Mouse (Mus musculus): ENCODE data around the gene Bcl9. TPM values are rescaled to one million over a fixed set of nuclear protein-coding genes. Genes with fewer than 3 reads are reported as not detected.

The Bcl9 gene
- polyA plus RNA-seq, 1 experiment from 2014 or later = 59.8 TPM

DNA sequence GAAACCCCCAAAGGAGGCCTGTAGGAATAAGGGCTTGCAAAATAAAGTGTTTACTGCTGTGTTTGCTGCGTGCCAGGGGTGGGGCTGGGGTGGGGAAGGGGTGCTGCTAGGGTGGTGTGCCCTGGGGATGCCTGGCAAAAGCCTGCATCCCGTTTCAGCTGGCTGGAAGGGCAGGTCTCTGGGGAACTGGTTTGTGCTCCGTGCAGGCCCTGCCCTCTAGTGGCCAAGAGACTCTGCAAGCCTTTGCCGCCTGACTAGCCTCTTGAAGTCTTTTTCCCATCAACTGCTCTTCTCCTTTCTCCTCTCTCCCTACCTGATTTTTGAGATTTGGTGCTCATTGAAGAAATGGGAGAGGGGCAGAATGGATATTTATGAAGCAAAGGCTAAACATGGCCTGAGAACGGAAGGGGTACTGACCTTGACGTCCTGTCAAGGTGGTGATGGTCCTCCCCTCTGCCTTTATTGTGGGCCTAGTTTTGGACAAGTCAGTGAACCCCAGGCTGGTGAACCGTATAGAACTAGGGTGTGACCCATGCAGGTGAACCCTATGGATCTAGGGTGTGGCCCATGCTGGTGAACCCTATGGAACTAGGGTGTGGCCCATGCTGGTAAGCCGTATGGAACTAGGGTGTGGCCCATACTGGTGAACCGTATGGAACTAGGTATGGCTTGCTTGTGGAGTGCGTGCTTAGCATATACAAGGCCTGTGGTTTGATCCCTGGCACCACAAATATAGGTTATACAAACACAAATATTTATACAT, 112.4 kb downstream of the Bcl9 start:
- 40% methylated on average over 10 of the region's 10 CpGs for WGBS
- H3K27ac ChIP-seq (ENCODE audit: low read depth, low read length) = no peak overlapping the region

DNA sequence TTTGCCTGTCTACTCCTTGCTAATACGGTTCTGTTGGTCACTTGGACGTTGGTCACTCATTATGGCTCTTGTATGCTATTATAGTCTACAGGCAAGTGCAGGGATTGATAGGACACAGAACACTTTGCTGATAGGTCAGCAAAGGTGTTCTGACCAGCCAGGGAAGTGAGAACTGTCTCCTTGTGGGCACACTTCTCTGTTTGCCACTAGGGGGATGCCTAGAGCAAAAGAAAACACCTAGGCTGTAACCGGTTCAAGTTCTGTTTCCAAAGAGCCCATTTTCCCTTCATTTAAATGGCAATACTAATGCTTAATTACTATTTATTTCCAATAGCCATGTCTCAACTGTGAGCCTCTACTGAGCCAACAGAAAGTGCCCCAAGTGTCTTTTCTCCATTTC, 113.9 kb downstream of the Bcl9 start:
- DNase-seq (ENCODE audit: low spot score, missing footprints) (no peak), ATAC-seq (ENCODE audit: low FRiP score) (no peak)
- H3K4me1 ChIP-seq (ENCODE audit: control insufficient read depth, insufficient read depth, low read length) = no peaks in the 10 kb centered on the region
- no peaks in the 10 kb centered on the region for H3K36me3 ChIP-seq (ENCODE audit: control insufficient read depth, insufficient read depth, low read length)
- no peaks in the 10 kb centered on the region for H3K27me3 ChIP-seq (ENCODE audit: control insufficient read depth, insufficient read depth, low read length)
- no peak overlapping the region for H3K4me3 ChIP-seq (ENCODE audit: low read depth, low read length)
- H3K9me3 ChIP-seq (ENCODE audit: control insufficient read depth, low read length) = no peaks in the 10 kb centered on the region
- H3K4me2 ChIP-seq = no peak overlapping the region
- WGBS = 35% methylated on average over 3 of the region's 3 CpGs
- no peak overlapping the region for H3K27ac ChIP-seq (ENCODE audit: low read depth, low read length)
- H3K9ac ChIP-seq (ENCODE audit: low read length) = no peak overlapping the region

More for the DNA sequence above, 112.4 kb downstream of the Bcl9 start:
- DNase-seq (ENCODE audit: low spot score, missing footprints) = peak; percentile 92
- H3K36me3 ChIP-seq (ENCODE audit: control insufficient read depth, insufficient read depth, low read length) = no peaks in the 10 kb centered on the region
- H3K4me1 ChIP-seq (ENCODE audit: control insufficient read depth, insufficient read depth, low read length) = no peaks in the 10 kb centered on the region
- ATAC-seq (ENCODE audit: low FRiP score) = peak; percentile 62; the same call in 1 of the 2 replicates
- no peak overlapping the region for H3K4me2 ChIP-seq
- no peaks in the 10 kb centered on the region for H3K9me3 ChIP-seq (ENCODE audit: control insufficient read depth, low read length)
- no peak overlapping the region for H3K9ac ChIP-seq (ENCODE audit: low read length)
- H3K27me3 ChIP-seq (ENCODE audit: control insufficient read depth, insufficient read depth, low read length) = no peaks in the 10 kb centered on the region
- H3K4me3 ChIP-seq (ENCODE audit: low read depth, low read length) = no peak overlapping the region

DNA sequence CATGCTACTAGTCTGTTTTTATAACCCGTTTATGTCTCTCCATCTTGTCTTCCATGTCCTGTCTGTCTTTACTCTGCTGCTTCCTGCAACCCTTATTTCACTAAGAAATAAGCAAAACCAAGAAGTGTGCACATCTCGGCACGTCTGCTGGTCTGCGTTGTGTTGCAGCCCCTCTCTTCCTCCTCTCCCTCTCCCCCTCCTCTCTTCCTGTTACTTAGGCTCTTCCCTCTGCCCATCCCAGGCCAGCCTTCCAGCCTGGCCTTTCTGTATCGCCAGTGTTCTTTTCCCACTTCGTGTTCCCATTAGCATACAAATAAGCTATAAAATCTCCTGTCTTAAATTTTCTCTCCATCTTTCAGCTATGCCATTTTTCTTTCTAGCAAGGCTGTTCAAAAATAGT, 117.2 kb downstream of the Bcl9 start:
- Histone ChIP-seq H3K36me3 (ENCODE audit: control insufficient read depth, insufficient read depth, low read length) (no peaks in the 10 kb centered on the region), H3K9ac (ENCODE audit: low read length) (no peak overlapping the region), H3K4me1 (ENCODE audit: control insufficient read depth, insufficient read depth, low read length) (no peaks in the 10 kb centered on the region), H3K27ac (ENCODE audit: low read depth, low read length) (no peak overlapping the region), H3K27me3 (ENCODE audit: control insufficient read depth, insufficient read depth, low read length) (no peaks in the 10 kb centered on the region), H3K4me2 (no peak overlapping the region), H3K4me3 (ENCODE audit: low read depth, low read length) (no peak overlapping the region), H3K9me3 (ENCODE audit: control insufficient read depth, low read length) (no peaks in the 10 kb centered on the region)
- 67% methylated on average over 6 of the region's 6 CpGs for WGBS
- ATAC-seq (ENCODE audit: low FRiP score) = no peak
- DNase-seq (ENCODE audit: low spot score, missing footprints) = no peak

DNA sequence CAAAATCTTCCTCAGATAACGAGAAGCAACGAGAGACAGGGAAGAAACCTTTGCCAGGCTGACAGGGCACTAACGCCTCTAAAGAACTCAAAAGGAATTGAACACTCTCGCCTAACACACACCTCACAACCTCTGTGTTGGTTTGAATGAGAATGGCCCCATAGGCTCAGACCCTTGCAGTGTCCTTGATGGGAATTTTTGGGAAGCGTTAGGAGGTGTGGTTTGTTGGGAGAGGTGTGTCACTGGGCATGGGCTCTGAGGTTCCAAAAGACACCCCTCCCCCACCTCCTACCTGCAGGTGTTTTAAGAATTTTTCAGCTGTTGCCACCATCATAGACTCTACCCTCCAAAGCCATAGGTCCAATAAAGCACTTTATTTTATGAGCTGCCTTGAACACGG, 118.8 kb downstream of the Bcl9 start:
- WGBS = 85% methylated on average over 6 of the region's 6 CpGs
- DNase-seq (ENCODE audit: low spot score, missing footprints) = no peak
- no peak overlapping the region for H3K4me2 ChIP-seq

DNA sequence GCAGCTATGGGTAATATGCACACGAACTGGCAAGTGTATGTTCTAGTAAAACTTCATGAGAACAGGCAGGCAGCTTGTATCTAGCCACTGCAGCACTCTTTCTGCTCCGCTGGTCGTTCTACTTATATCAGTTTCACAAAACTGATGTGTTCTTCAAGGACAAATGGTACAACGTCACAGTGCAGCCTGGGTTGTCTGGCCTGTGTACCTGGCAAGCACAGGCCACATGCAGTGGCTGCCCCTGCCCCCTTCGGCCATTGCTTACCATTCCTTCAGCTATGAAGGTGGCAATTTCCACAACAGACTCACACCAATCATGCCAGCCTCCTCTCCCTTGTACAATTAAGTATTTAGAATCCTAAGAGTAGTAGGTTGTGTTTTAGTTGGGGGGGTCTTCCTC, 125.1 kb downstream of the Bcl9 start:
- 86% methylated on average over 5 of the region's 5 CpGs for WGBS
- ATAC-seq (ENCODE audit: low FRiP score) (no peak), DNase-seq (ENCODE audit: low spot score, missing footprints) (no peak)
- H3K27me3 ChIP-seq (ENCODE audit: control insufficient read depth, insufficient read depth, low read length) = no peaks in the 10 kb centered on the region
- no peak overlapping the region for H3K4me2 ChIP-seq
- no peak overlapping the region for H3K9ac ChIP-seq (ENCODE audit: low read length)
- no peak overlapping the region for H3K27ac ChIP-seq (ENCODE audit: low read depth, low read length)
- H3K36me3 ChIP-seq (ENCODE audit: control insufficient read depth, insufficient read depth, low read length) = no peaks in the 10 kb centered on the region
- H3K9me3 ChIP-seq (ENCODE audit: control insufficient read depth, low read length) = no peaks in the 10 kb centered on the region
- no peak overlapping the region for H3K4me3 ChIP-seq (ENCODE audit: low read depth, low read length)
- H3K4me1 ChIP-seq (ENCODE audit: control insufficient read depth, insufficient read depth, low read length) = no peaks in the 10 kb centered on the region

More for the DNA sequence above, 118.8 kb downstream of the Bcl9 start:
- Histone ChIP-seq H3K36me3 (ENCODE audit: control insufficient read depth, insufficient read depth, low read length) (no peaks in the 10 kb centered on the region), H3K4me1 (ENCODE audit: control insufficient read depth, insufficient read depth, low read length) (no peaks in the 10 kb centered on the region), H3K9me3 (ENCODE audit: control insufficient read depth, low read length) (no peaks in the 10 kb centered on the region), H3K27ac (ENCODE audit: low read depth, low read length) (no peak overlapping the region), H3K9ac (ENCODE audit: low read length) (no peak overlapping the region), H3K4me3 (ENCODE audit: low read depth, low read length) (no peak overlapping the region), H3K27me3 (ENCODE audit: control insufficient read depth, insufficient read depth, low read length) (no peaks in the 10 kb centered on the region)
- ATAC-seq (ENCODE audit: low FRiP score) = no peak

DNA sequence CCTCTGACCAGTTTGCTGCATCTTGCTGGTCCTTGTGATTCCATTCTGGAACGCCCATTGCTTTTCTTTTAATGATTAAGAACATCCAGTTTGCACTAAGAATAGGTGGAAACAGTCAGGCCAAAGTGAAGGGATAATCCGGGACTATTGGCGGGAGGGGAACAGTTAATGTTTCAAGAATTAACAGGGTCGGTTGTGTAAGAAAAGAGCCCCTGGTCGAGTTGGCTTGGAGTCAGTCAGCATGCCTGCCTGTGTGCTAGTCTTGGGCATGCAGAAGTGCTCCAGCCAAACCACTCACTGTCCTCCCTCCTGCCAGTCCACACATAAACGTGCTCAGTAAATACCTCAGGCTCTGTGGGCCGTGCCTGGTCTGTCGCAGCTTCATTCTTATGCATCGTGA, 125.5 kb downstream of the Bcl9 start:
- Histone ChIP-seq H3K27ac (ENCODE audit: low read depth, low read length) (no peak overlapping the region), H3K9ac (ENCODE audit: low read length) (no peak overlapping the region), H3K27me3 (ENCODE audit: control insufficient read depth, insufficient read depth, low read length) (no peaks in the 10 kb centered on the region), H3K4me3 (ENCODE audit: low read depth, low read length) (no peak overlapping the region), H3K4me2 (no peak overlapping the region), H3K9me3 (ENCODE audit: control insufficient read depth, low read length) (no peaks in the 10 kb centered on the region), H3K36me3 (ENCODE audit: control insufficient read depth, insufficient read depth, low read length) (no peaks in the 10 kb centered on the region), H3K4me1 (ENCODE audit: control insufficient read depth, insufficient read depth, low read length) (no peaks in the 10 kb centered on the region)
- DNase-seq (ENCODE audit: low spot score, missing footprints) (no peak), ATAC-seq (ENCODE audit: low FRiP score) (no peak)
- WGBS = 71% methylated on average over 9 of the region's 9 CpGs

DNA sequence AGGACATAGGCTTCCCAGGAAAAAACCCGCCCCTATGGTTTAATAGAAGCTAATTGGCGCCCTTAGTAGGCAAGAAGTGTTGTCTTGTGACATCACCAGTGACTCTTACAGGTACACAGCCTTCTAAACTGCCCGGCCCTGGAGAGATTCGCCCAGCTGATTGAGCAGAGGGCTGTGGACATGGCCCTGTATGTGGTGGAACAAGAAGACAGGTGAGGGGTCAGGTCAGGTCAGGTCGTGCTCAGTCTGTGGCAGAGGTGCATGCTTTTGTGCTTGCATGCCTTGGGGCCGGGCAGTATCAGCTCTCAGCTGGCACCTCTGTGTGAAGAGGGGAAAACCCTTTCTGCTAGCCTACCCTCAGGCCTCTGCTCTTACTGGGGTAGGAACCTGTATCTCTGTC, 126.2 kb downstream of the Bcl9 start:
- H3K4me1 ChIP-seq (ENCODE audit: control insufficient read depth, insufficient read depth, low read length) = no peaks in the 10 kb centered on the region
- 76% methylated on average over 6 of the region's 6 CpGs for WGBS
- H3K27ac ChIP-seq (ENCODE audit: low read depth, low read length) = no peak overlapping the region
- no peaks in the 10 kb centered on the region for H3K9me3 ChIP-seq (ENCODE audit: control insufficient read depth, low read length)
- H3K27me3 ChIP-seq (ENCODE audit: control insufficient read depth, insufficient read depth, low read length) = no peaks in the 10 kb centered on the region
- ATAC-seq (ENCODE audit: low FRiP score) = no peak
- no peaks in the 10 kb centered on the region for H3K36me3 ChIP-seq (ENCODE audit: control insufficient read depth, insufficient read depth, low read length)
- DNase-seq (ENCODE audit: low spot score, missing footprints) = no peak
- H3K9ac ChIP-seq (ENCODE audit: low read length) = no peak overlapping the region
- no peak overlapping the region for H3K4me2 ChIP-seq
- H3K4me3 ChIP-seq (ENCODE audit: low read depth, low read length) = no peak overlapping the region

DNA sequence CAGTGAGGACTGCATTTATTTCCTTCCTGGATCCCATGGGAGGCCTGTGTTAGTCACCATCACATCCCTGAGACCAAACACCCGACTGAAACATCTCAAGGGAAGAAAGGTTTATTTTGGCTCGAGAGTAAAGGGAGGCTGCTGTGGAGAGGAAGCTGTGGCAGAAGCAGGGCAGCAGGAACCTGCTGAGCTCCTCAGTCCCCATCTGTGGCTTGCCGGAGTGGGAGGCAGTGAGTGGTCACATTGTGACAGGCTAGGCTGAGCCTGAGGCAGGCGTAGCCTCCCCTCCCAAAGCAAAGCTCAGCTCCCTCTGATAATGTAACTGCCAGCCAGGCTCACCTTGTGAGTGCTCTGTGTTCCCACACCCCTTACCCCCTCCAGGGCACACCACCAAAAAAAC, 130.6 kb downstream of the Bcl9 start:
- 85% methylated on average over 4 of the region's 4 CpGs for WGBS
- H3K4me1 ChIP-seq (ENCODE audit: control insufficient read depth, insufficient read depth, low read length) = no peaks in the 10 kb centered on the region
- H3K27ac ChIP-seq (ENCODE audit: low read depth, low read length) = no peak overlapping the region
- DNase-seq (ENCODE audit: low spot score, missing footprints) = no peak
- H3K4me3 ChIP-seq (ENCODE audit: low read depth, low read length) = no peak overlapping the region
- H3K9me3 ChIP-seq (ENCODE audit: control insufficient read depth, low read length) = no peaks in the 10 kb centered on the region
- H3K36me3 ChIP-seq (ENCODE audit: control insufficient read depth, insufficient read depth, low read length) = peaks cover 2% of the 10 kb centered on the region; the same call in 1 of the 2 replicates
- no peak overlapping the region for H3K4me2 ChIP-seq
- no peak overlapping the region for H3K9ac ChIP-seq (ENCODE audit: low read length)
- no peak for ATAC-seq (ENCODE audit: low FRiP score)
- no peaks in the 10 kb centered on the region for H3K27me3 ChIP-seq (ENCODE audit: control insufficient read depth, insufficient read depth, low read length)

DNA sequence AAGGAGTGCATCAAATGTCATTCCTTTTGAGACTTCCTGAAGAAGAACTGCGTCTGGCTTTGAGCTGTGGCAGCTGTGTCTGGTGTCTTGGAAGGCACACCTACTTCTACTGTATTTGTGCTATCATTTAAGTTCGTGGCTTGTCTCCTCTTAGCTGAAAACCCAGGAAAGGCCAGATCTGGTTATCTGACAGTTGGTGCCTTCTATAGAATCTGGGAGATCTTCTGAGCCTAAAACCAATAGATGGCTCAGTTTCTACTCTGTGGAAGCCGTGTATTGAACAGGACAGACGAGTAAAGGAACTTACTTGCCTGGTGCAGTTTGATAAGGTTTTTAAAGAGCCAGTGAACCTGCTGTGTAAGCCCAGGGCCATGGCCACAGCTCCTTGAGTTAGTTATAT, 133.2 kb downstream of the Bcl9 start:
- Histone ChIP-seq H3K4me3 (ENCODE audit: low read depth, low read length) (no peak overlapping the region), H3K9ac (ENCODE audit: low read length) (no peak overlapping the region), H3K4me1 (ENCODE audit: control insufficient read depth, insufficient read depth, low read length) (peaks cover 6% of the 10 kb centered on the region; the same call in 1 of the 2 replicates), H3K27me3 (ENCODE audit: control insufficient read depth, insufficient read depth, low read length) (no peaks in the 10 kb centered on the region), H3K27ac (ENCODE audit: low read depth, low read length) (no peak overlapping the region), H3K36me3 (ENCODE audit: control insufficient read depth, insufficient read depth, low read length) (peaks cover 2% of the 10 kb centered on the region; the same call in 1 of the 2 replicates), H3K9me3 (ENCODE audit: control insufficient read depth, low read length) (no peaks in the 10 kb centered on the region), H3K4me2 (no peak overlapping the region)
- DNase-seq (ENCODE audit: low spot score, missing footprints) = no peak
- WGBS = 83% methylated on average over 4 of the region's 4 CpGs
- ATAC-seq (ENCODE audit: low FRiP score) = no peak
